Mouse (Mus musculus) midbrain, postnatal 0 days (tissue): ENCODE measurements around the gene Cbwd1. TPM values are rescaled to one million over a fixed set of nuclear protein-coding genes. Genes with fewer than 3 reads are reported as not detected.

Source experiments
- ATAC-seq: fragments of 200-750 bp; cut with Nextera tagmentation; 2 replicates; pipeline ENCODE4 v1.8.0; 2017; ENCODE audit warnings: moderate number of reproducible peaks, mild to moderate bottlenecking, moderate TSS enrichment, moderate library complexity; ENCODE audit not compliant: low FRiP score
- DNase-seq: peaks from one replicate; pipeline ENCODE4 v3.0.0-alpha.2; 2015; ENCODE audit warnings: low spot score
- H3K27ac ChIP-seq: fragments of 300-500 bp; sonication (generic); 2 replicates; pipeline ENCODE4 v1.5.1; 2014; ENCODE audit warnings: low read depth, mild to moderate bottlenecking, low read length, mixed read lengths
- H3K27me3 ChIP-seq: fragments of 300-500 bp; sonication (generic); 2 replicates; pipeline ENCODE4 v1.6.1; 2014; ENCODE audit warnings: low read length, control low read depth, mixed read lengths; ENCODE audit not compliant: insufficient read depth
- H3K36me3 ChIP-seq: fragments of 300-500 bp; sonication (generic); 2 replicates; pipeline ENCODE4 v1.6.1; 2014; ENCODE audit warnings: low read length, control low read depth, mixed read lengths; ENCODE audit not compliant: insufficient read depth
- H3K4me1 ChIP-seq: fragments of 300-500 bp; sonication (generic); 2 replicates; pipeline ENCODE4 v1.6.1; 2014; ENCODE audit warnings: mild to moderate bottlenecking, control low read depth, antibody characterized with exemption, low read length, mixed read lengths; ENCODE audit not compliant: insufficient read depth
- H3K4me2 ChIP-seq: fragments of 300-500 bp; sonication (generic); 2 replicates; pipeline ENCODE4 v1.6.1; 2014; ENCODE audit warnings: low read depth, mild to moderate bottlenecking, low read length, mixed read lengths; ENCODE audit not compliant: poor library complexity, severe bottlenecking
- H3K4me3 ChIP-seq: fragments of 300-500 bp; sonication (generic); 2 replicates; pipeline ENCODE4 v1.5.1; 2014; ENCODE audit warnings: low read depth, mild to moderate bottlenecking, low read length, moderate library complexity
- H3K9ac ChIP-seq: fragments of 300-500 bp; sonication (generic); replicated peaks from 2 replicates; pipeline ENCODE4 v1.6.1; 2014; ENCODE audit warnings: mild to moderate bottlenecking, low read length, moderate library complexity, mixed read lengths; ENCODE audit not compliant: poor library complexity, severe bottlenecking
- H3K9me3 ChIP-seq: fragments of 300-500 bp; sonication (generic); 2 replicates; pipeline ENCODE4 v1.6.1; 2016; ENCODE audit warnings: low read length, control low read depth
- CTCF ChIP-seq: IDR thresholded peaks from 2 replicates; pipeline ENCODE4 v1.5.1; 2016; ENCODE audit warnings: antibody characterized with exemption, mild to moderate bottlenecking
- WGBS: fragments of 180-500 bp; shearing (Covaris S2); extraction: QIAGEN DNeasy Blood & Tissue Kit; methylation state at CpG from one replicate; pipeline ENCODE4 v1.1.7; 2014; 5-methylcytosine and 5-hydroxymethylcytosine counted together
- polyA plus RNA-seq: library from polyadenylated mRNA; unstranded; fragments of >200 nt; fragmentation: Nextera tagmentation; extraction: Ambion mirVana; gene quantifications from 2 replicates; pipeline ENCODE4 v1.2.1, GENCODE M21; 2015
- total RNA-seq: library from RNA; depleted of rRNA; stranded (reverse); fragments of >200 nt; gene quantifications from 2 replicates; pipeline ENCODE4 v1.2.3, GENCODE M21; 2014

The Cbwd1 gene
- total and polyA plus RNA-seq, 2 experiments from 2014 or later: 6.8 to 11.7 TPM

- WGBS: under 1% methylated on average over 79 of the region's 84 CpGs
- no peak overlapping the region for H3K27ac ChIP-seq
Measured at GRCm38 (mm10) chr19:24899578-24900544, 61.5 kb downstream of the Cbwd1 start.

GRCm38 (mm10) chr19:24898737-24899577 lies 62.5 kb downstream of the Cbwd1 start:
- H3K9me3 ChIP-seq: no peaks in the 10 kb centered on the region
- no peak for TF ChIP-seq CTCF
- 3% methylated on average over 34 of the region's 34 CpGs for WGBS
- peaks cover 10% of the 10 kb centered on the region; the same call in 1 of the 2 replicates for H3K4me1 ChIP-seq
- H3K27ac ChIP-seq: no peak overlapping the region
- H3K4me2 ChIP-seq: peak overlapping the region; percentile 54; the same call in 1 of the 2 replicates
- H3K9ac ChIP-seq: no peak overlapping the region
- no peaks in the 10 kb centered on the region for H3K36me3 ChIP-seq
- DNase-seq: no peak
- H3K4me3 ChIP-seq: peak overlapping the region; percentile 31; the same call in 1 of the 2 replicates
- ATAC-seq: no peak
- peaks cover 69% of the 10 kb centered on the region for H3K27me3 ChIP-seq

More at GRCm38 (mm10) chr19:24899578-24900544, 61.5 kb downstream of the Cbwd1 start:
- Histone ChIP-seq H3K36me3 (no peaks in the 10 kb centered on the region), H3K9me3 (no peaks in the 10 kb centered on the region), H3K27me3 (peaks cover 69% of the 10 kb centered on the region), H3K9ac (no peak overlapping the region), H3K4me1 (peaks cover 10% of the 10 kb centered on the region; the same call in 1 of the 2 replicates), H3K4me2 (peak overlapping the region; percentile 54), H3K4me3 (peak overlapping the region; percentile 31)
- no peak for TF ChIP-seq CTCF
- ATAC-seq: peak; percentile 47
- DNase-seq: no peak

GRCm38 (mm10) chr19:24897896-24898736 lies 63.3 kb downstream of the Cbwd1 start:
- Histone ChIP-seq H3K9me3 (no peaks in the 10 kb centered on the region), H3K4me1 (peaks cover 10% of the 10 kb centered on the region; the same call in 1 of the 2 replicates), H3K9ac (no peak overlapping the region), H3K36me3 (no peaks in the 10 kb centered on the region), H3K4me2 (no peak overlapping the region), H3K4me3 (no peak overlapping the region), H3K27me3 (peaks cover 62% of the 10 kb centered on the region), H3K27ac (no peak overlapping the region)
- no peak for DNase-seq
- ATAC-seq: no peak
- 1% methylated on average over 20 of the region's 20 CpGs for WGBS
- no peak for TF ChIP-seq CTCF

- ATAC-seq (0 out of 2 replicates have a peak, but pooled peaks have one; percentile 22), DNase-seq (no peak)
- Histone ChIP-seq H3K9ac (no peak overlapping the region), H3K4me2 (no peak overlapping the region), H3K27ac (no peak overlapping the region), H3K36me3 (no peaks in the 10 kb centered on the region), H3K9me3 (no peaks in the 10 kb centered on the region), H3K4me1 (peaks cover 10% of the 10 kb centered on the region; the same call in 1 of the 2 replicates), H3K4me3 (no peak overlapping the region; the same call in 1 of the 2 replicates), H3K27me3 (peaks cover 55% of the 10 kb centered on the region)
- 2% methylated on average over 53 of the region's 57 CpGs for WGBS
- no peak for TF ChIP-seq CTCF
Measured at GRCm38 (mm10) chr19:24897006-24897895, 64.2 kb downstream of the Cbwd1 start.
